Mouse (Mus musculus) regulatory T cell (primary cell): ENCODE results near the gene Prtn3.

Experiments
- in situ Hi-C: fragments of 300-600 bp; cut with MboI, MseI; formaldehyde crosslinking; loops from one replicate; pipeline ENCODE4 v1.15.1; 2025; ENCODE audit warnings: high pct_unique_total_duplicates

The Prtn3 gene

DNA sequence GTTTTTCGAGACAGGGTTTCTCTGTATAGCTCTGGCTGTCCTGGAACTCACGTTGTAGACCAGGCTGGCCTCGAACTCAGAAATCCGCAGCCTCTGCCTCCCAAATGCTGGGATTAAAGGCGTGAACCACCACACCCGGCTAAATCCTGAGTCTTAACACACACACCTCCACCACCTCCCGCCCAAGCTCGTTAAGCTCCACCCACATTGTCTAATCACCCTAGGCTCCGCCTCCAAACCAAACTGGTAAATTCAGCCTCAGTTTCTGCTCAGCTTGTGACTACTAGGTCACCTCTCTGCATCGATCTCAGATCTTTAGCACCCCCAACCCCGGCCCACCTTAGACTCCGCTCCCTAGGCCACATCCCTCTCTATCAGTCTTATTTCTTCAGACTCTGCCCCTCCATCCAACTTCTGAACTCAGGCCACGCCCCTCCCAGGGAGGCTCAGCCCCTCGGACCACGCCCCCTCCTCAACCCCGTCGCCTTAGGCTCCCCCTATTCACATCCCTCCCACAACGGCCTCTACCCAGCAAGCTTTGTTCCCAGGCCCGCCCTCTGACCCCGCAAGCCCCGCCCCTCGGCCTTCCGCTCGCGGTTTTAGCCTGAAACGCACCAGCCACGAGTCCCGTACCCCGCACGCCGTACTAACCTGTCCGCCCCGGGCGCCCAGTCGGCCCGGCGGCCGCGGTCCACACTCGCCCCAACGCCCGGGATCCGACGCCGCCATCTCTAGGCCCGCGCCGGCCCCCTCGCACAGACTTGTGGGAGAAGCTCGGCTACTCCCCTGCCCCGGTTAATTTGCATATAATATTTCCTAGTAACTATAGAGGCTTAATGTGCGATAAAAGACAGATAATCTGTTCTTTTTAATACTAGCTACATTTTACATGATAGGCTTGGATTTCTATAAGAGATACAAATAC lies 34.2 kb downstream of the Prtn3 start, which contains the start of gene Med16:
Med16 (minus strand) TSS at position 757 of the 925 bp plus-strand sequence.
- in situ Hi-C loops: no loop called here

DNA sequence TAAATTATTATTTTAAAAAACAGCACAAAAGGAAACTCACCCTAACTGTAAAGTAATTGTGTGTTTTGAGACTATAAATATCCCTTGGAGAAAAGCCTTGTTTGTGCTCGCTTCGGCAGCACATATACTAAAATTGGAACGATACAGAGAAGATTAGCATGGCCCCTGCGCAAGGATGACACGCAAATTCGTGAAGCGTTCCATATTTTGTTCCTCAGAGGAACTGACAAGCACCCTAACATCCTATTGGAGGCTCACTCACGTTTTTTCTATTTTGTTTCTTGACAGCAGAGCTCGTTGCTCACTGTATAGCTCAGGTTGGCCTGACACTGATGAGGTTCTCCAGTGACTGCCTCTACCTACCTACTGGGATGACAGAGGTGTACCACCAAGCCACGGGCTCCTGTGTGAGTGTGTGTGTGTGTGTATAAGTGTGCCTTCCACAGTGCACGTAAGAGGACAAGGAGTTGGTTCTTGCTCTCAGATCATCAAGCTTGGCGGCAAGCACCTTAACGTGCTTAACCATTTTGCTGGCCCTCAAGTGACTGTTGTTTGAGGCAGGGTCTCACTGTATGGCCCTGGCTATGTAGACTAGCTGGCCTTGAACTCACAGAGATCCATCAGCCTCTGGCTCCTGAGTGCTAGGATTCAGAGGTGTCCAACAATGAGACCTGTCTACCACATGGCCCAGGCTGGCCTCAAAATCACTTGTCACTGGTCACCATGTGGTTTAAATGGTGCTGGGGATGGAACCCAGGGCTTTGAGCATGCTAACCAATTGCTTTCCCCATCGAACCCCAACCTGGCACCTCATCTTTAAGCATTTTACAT lies 35.0 kb downstream of the Prtn3 start:
- in situ Hi-C loops: no loop called here

DNA sequence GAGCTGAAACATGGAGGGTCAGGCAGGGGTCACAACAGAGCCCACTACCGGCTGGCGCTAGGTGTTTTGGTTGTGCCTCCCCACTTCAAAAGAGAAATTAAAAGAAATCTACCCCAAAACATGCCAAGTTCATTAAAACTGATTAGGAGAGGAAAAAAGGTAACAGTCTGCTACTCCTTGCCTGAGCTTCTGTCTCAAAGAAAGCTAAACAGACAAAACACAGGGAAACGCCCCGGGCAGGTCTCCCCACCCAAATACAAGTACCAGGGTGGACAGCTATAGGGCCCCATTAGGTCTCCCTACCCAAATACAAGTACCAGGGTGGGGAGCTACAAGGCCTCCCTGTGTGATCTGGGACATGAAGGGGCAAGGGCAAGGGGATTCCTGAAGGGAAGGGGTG lies 36.3 kb downstream of the Prtn3 start, which contains the start of gene Gm26602:
Gm26602 (plus strand) TSS at position 301 of the 400 bp plus-strand sequence.
- in situ Hi-C loops: no loop called here

DNA sequence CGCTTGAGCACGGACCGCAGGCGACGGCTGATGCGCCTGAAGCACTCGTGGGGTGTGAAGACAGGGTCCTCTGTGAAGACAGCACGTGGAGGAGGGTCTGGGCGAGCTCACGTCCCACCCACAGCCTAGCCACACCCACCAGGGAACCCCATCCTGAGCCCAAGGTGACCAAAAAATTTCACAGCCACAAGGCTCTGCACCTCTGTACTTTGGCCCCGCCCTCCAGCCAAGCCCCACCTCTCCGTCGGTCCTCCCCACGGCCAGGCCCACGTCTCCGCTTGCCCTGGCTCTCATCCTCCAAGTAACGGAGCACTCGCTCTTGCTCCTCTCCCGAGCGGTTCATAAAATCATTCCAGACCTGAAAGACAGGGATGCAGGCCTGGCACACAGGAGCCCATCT lies 38.1 kb downstream of the Prtn3 start:
- in situ Hi-C loops: no loop called here

DNA sequence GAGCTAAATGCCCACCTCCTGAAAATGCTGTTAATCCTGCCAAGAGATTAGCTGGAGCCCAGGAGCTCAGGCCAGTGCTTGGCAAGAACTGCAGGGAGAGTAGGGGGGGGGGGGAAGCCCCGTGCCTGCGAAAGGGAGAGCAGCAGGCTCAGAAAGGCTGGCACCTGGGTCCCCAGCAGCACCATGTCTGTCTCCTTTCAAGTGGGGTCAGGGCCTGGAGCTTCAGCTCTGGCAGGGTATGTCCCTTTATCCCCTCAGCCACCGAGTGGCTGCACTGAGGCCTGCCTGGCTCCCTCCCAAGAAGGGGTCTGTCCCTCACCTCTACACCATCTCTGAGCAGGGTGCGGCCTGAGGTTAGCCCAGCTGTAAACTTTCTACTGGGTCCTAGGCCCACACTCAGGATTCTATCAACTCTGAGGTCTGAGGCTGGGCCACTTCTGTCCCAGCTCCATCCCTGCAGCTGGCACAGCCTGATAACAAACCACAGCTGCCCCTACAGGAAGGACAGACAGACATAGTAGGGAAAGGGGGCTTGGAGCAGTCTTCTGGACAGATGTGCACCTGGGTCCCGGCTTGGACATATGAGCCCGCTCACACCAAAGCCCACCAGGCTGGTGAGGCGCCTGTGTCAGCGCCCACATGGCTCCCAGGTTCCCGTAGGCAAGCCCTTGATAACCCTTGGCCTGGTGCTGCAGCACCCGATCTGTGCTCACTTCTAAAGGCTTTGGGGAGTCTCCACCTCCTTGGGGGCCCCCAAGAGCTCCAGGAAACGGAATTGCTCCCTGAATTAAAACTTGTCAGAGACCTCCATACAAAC lies 40.1 kb downstream of the Prtn3 start:
- in situ Hi-C loops: no loop called here

- in situ Hi-C loops: no loop called here
Measured at GRCm38 (mm10) chr10:79914948-79915596, 40.8 kb downstream of the Prtn3 start.

- in situ Hi-C loops: no loop called here
Measured at GRCm38 (mm10) chr10:79916081-79916480, 41.8 kb downstream of the Prtn3 start.

DNA sequence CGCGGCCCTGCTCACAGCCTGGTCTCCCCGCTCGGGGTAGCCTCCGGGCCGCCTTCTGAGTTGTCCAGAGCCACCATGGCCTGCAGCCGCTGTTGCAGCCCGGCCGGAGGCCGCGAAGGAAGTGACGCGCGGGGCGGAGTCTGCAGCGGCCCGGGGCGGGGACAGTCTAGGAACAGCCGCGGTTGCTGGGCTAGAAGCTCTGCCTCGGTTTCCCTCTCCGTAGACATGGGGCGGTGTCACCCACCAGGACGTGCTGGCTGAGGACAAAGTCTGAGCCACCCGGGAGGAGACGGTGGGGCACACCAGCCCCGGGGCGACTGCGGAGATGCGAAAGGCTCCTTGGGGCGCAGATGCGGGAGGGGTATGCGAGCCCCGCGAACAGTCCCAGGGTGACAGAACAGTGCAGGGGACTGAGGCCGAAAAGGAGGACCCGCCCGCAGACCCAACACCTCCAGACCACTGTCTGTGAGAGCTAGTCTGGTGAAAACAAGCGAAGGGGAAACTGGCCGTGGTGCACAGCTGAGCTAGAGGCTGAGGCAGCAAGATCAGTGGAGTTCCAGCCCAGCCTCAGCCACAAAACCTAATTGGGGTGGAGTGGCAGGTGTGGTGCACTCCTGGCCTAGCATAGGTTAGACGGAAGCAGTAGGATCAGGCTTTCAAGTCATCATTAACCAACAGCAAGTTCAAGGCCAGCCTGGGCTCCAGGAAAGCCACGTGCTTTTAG lies 42.7 kb downstream of the Prtn3 start, which contains the start of gene Kiss1r:
Kiss1r (plus strand) TSS at position 164 of the 724 bp plus-strand sequence.
- in situ Hi-C loops: no loop called here

DNA sequence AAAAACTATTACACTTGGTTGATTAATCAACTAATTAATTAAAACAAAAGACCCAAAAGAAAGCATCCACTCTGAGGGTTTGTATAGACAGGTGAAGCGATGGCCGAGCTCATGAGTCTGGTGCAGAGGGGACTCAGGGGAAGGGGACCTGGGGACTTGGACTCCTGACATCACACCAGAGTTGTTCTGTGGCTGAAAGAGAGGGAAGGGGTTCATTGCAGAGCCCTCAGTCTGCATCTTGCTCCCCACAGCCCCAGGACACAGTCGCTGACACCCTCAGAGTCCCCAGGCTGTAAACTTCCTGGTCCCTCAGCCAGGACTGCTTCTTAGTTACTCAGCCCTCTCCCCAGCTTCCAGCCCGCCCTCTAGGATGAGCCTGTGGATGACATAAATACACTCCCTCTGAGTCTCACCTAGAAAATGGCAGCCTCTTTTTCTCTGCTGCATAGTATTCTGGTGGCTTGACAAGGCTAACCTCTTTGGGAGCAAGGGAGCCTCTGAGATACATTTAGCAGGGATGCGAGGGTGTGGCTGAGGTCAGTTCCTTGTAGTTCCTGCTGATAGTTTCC lies 43.3 kb downstream of the Prtn3 start:
- in situ Hi-C loops: no loop called here

- in situ Hi-C loops: no loop called here
Measured at GRCm38 (mm10) chr10:79918231-79919078, 44.2 kb downstream of the Prtn3 start.

GRCm38 (mm10) chr10:79919251-79919849 lies 45.1 kb downstream of the Prtn3 start:
- in situ Hi-C loops: no loop called here

- in situ Hi-C loops: loop anchor here (5.0 kb wide), 1 partner anchor 88 kb away; no protein-coding TSS in a partner anchor
Measured at GRCm38 (mm10) chr10:79920056-79920890, 46.0 kb downstream of the Prtn3 start.

GRCm38 (mm10) chr10:79920958-79921535 lies 46.8 kb downstream of the Prtn3 start, which contains the start of gene R3hdm4:
TSS of gene R3hdm4 (minus strand) at chr10:79921208.
- in situ Hi-C loops: loop anchor here (5.0 kb wide), 1 partner anchor 89 kb away; no protein-coding TSS in a partner anchor

GRCm38 (mm10) chr10:79921572-79921971 lies 47.3 kb downstream of the Prtn3 start:
- in situ Hi-C loops: loop anchor here (5.0 kb wide), 1 partner anchor 89 kb away; no protein-coding TSS in a partner anchor

DNA sequence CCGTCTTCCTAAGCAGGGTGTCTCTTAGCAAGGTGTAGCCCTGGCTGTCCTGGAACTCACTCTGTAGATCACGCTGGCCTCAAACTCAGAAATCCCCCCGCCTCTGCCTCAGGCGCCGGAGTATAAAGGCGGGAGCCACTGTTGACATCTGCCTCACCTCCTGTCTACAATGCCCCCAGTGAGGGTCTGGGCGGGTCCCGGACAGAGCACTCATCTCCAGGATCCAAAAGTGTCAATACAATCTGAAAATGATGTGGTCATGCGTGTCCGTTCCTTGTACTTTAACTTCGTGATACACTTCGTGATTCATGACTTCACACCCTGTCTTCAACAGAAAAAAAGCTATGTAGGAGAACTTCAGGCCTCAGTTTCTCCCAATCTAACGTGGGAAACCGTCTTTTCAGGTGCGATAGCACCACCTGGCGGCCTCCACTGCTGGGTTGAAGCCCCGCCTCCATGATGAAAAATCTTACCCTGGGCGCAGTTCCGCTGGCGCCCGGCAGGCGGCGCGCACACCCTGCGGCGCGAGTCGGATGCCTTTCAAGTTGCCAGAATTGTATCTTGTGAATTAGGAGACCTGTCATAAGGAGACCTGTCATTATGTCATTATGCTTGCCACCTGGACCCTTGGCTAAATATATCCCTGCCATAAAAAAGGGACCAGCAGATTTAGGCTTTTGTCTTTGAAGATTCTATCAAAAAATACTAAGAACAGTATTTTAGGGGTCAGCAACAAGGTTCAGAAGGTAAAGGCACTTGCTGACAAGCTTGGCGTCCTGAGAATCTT lies 50.9 kb downstream of the Prtn3 start:
- in situ Hi-C loops: loop anchor here (5.0 kb wide), 1 partner anchor 93 kb away; no protein-coding TSS in a partner anchor
